Mouse (Mus musculus) myocyte (in vitro differentiated cells): ENCODE results near the gene 1700017N19Rik.

Experiments
- POLR2A ChIP-seq: IDR thresholded peaks from one replicate; pipeline ENCODE4 v1.6.1; 2011; ENCODE audit warnings: low read depth, mild to moderate bottlenecking, control low read depth, moderate library complexity; ENCODE audit not compliant: insufficient read length
- TCF3 ChIP-seq: IDR thresholded peaks from one replicate; pipeline ENCODE4 v1.6.1; 2011; ENCODE audit warnings: low read depth, control low read depth; ENCODE audit not compliant: insufficient read length

DNA sequence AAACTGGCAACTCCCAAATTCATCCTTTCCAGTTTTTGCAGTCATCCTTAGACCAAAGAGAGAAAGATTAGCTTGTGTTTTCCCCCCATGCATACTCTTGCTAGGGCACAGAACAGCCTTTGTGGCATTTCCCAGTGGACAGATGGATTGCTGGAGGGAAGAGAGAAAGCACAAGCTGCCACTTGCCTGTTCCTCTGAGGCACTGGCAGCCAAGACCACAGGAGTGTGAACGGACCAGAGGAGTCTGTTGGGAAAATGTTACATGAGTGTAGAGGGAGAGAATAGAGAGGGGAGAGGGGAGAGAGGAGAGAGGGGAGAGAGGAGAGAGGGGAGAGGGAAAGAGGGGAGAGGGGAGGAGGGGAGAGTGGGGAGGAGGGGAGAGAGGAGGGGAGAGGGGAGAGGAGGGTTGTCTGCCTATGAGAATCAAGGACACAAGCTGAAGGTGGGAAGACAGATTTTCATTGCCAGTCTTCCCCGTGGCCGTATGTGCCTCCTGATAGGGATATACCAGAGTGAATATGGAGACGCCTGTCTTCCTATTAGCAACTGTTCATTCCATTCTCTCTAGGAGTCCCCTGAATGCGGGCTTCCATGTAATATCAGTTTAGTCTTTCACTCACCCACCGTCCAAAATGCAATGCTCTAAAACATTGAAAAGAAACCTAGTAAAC lies 27.1 kb downstream of the 1700017N19Rik start:
- TF ChIP-seq POLR2A (no peak), TCF3 (no peak)
